Mouse (Mus musculus) kidney, postnatal 0 days (tissue): ENCODE results near the gene Arhgef28. TPM values are rescaled to one million over a fixed set of nuclear protein-coding genes. Genes with fewer than 3 reads are reported as not detected.

ENCODE experiments used
- ATAC-seq: fragments of 200-750 bp; cut with Nextera tagmentation; replicated peaks from 2 replicates; pipeline ENCODE4 v1.8.0; 2017; ENCODE audit warnings: low read depth, moderate number of reproducible peaks, moderate TSS enrichment, moderate library complexity; ENCODE audit not compliant: low FRiP score
- DNase-seq: peaks from one replicate; pipeline ENCODE4 v3.0.0-alpha.2; 2016; ENCODE audit warnings: low spot score
- H3K27ac ChIP-seq: fragments of 300-500 bp; sonication (generic); 2 replicates; pipeline ENCODE4 v1.5.1; 2014; ENCODE audit warnings: mild to moderate bottlenecking
- H3K27me3 ChIP-seq: fragments of 300-500 bp; sonication (generic); 2 replicates; pipeline ENCODE4 v1.6.1; 2014; ENCODE audit warnings: low read length, mixed read lengths; ENCODE audit not compliant: insufficient read depth
- H3K36me3 ChIP-seq: fragments of 300-500 bp; sonication (generic); 2 replicates; pipeline ENCODE4 v1.6.1; 2014; ENCODE audit warnings: low read length, mixed read lengths; ENCODE audit not compliant: insufficient read depth
- H3K4me1 ChIP-seq: fragments of 300-500 bp; sonication (generic); replicated peaks from 2 replicates; pipeline ENCODE4 v1.6.1; 2014; ENCODE audit warnings: antibody characterized with exemption, low read length, mixed read lengths; ENCODE audit not compliant: insufficient read depth
- H3K4me2 ChIP-seq: fragments of 300-500 bp; sonication (generic); 2 replicates; pipeline ENCODE4 v1.6.1; 2014; ENCODE audit warnings: mild to moderate bottlenecking, low read length, moderate library complexity, mixed read lengths
- H3K4me3 ChIP-seq: fragments of 300-500 bp; sonication (generic); replicated peaks from 2 replicates; pipeline ENCODE4 v1.5.1; 2014; ENCODE audit warnings: low read depth, low read length
- H3K9ac ChIP-seq: fragments of 300-500 bp; sonication (generic); 2 replicates; pipeline ENCODE4 v1.6.1; 2014; ENCODE audit warnings: low read depth, low read length
- H3K9me3 ChIP-seq: fragments of 300-500 bp; sonication (generic); replicated peaks from 2 replicates; pipeline ENCODE4 v1.6.1; 2016; ENCODE audit warnings: low read length, inconsistent platforms, mixed read lengths
- CTCF ChIP-seq: IDR thresholded peaks from 2 replicates; pipeline ENCODE4 v1.5.1; 2016; ENCODE audit warnings: antibody characterized with exemption, low read depth, mild to moderate bottlenecking, moderate library complexity
- WGBS: fragments of 180-500 bp; shearing (Covaris S2); extraction: QIAGEN DNeasy Blood & Tissue Kit; methylation state at CpG from one replicate; pipeline ENCODE4 v1.1.7; 2014; 5-methylcytosine and 5-hydroxymethylcytosine counted together
- polyA plus RNA-seq: library from polyadenylated mRNA; unstranded; fragments of >200 nt; fragmentation: Nextera tagmentation; extraction: Ambion mirVana; gene quantifications from 2 replicates; pipeline ENCODE4 v1.2.1, GENCODE M21; 2015

The Arhgef28 gene
- polyA plus RNA-seq, 1 experiment from 2014 or later, result 58.3 TPM

GRCm38 (mm10) chr13:97953526-97953925, 252.7 kb downstream of the Arhgef28 start:
- peaks cover 24% of the 10 kb centered on the region; the same call in 1 of the 2 replicates for H3K36me3 ChIP-seq
- ATAC-seq (no peak), DNase-seq (no peak)
- no peaks in the 10 kb centered on the region for H3K27me3 ChIP-seq
- no peaks in the 10 kb centered on the region for H3K9me3 ChIP-seq
- WGBS, result 89% methylated on average over 19 of the region's 19 CpGs
- no peak overlapping the region for H3K9ac ChIP-seq
- TF ChIP-seq CTCF, result no peak
- H3K4me2 ChIP-seq, result no peak overlapping the region
- no peak overlapping the region for H3K4me3 ChIP-seq
- no peaks in the 10 kb centered on the region for H3K4me1 ChIP-seq
- H3K27ac ChIP-seq, result no peak overlapping the region

GRCm38 (mm10) chr13:97948856-97949255, 257.4 kb downstream of the Arhgef28 start:
- H3K4me2 ChIP-seq, result no peak overlapping the region
- H3K27me3 ChIP-seq, result no peaks in the 10 kb centered on the region
- H3K27ac ChIP-seq, result no peak overlapping the region
- no peak overlapping the region for H3K9ac ChIP-seq
- no peak for ATAC-seq
- H3K4me3 ChIP-seq, result no peak overlapping the region
- peaks cover 42% of the 10 kb centered on the region for H3K36me3 ChIP-seq
- H3K9me3 ChIP-seq, result no peaks in the 10 kb centered on the region
- WGBS, result 92% methylated on average over 6 of the region's 6 CpGs
- no peaks in the 10 kb centered on the region for H3K4me1 ChIP-seq
- no peak for DNase-seq
- no peak for TF ChIP-seq CTCF

- DNase-seq (no peak), ATAC-seq (no peak)
- Histone ChIP-seq H3K9me3 (no peaks in the 10 kb centered on the region), H3K27me3 (no peaks in the 10 kb centered on the region), H3K4me3 (no peak overlapping the region), H3K9ac (no peak overlapping the region), H3K4me1 (no peaks in the 10 kb centered on the region), H3K36me3 (peaks cover 36% of the 10 kb centered on the region), H3K27ac (no peak overlapping the region), H3K4me2 (no peak overlapping the region)
- TF ChIP-seq CTCF, result no peak
- WGBS, result 76% methylated on average over 3 of the region's 3 CpGs
Measured at GRCm38 (mm10) chr13:97947598-97947997, 258.6 kb downstream of the Arhgef28 start.

GRCm38 (mm10) chr13:97946422-97946821, 259.8 kb downstream of the Arhgef28 start:
- no peak overlapping the region for H3K9ac ChIP-seq
- no peak for TF ChIP-seq CTCF
- WGBS, result 76% methylated on average over 7 of the region's 7 CpGs
- no peaks in the 10 kb centered on the region for H3K27me3 ChIP-seq
- no peak overlapping the region for H3K4me3 ChIP-seq
- peaks cover 28% of the 10 kb centered on the region for H3K36me3 ChIP-seq
- DNase-seq (no peak), ATAC-seq (no peak)
- H3K4me1 ChIP-seq, result no peaks in the 10 kb centered on the region
- H3K4me2 ChIP-seq, result no peak overlapping the region
- no peak overlapping the region for H3K27ac ChIP-seq
- no peaks in the 10 kb centered on the region for H3K9me3 ChIP-seq

- no peak for DNase-seq
- H3K9ac ChIP-seq, result no peak overlapping the region
- no peak for ATAC-seq
- no peak overlapping the region for H3K27ac ChIP-seq
- no peak for TF ChIP-seq CTCF
- H3K4me1 ChIP-seq, result no peaks in the 10 kb centered on the region
- WGBS, result 80% methylated on average over 13 of the region's 13 CpGs
- H3K27me3 ChIP-seq, result no peaks in the 10 kb centered on the region
- no peak overlapping the region for H3K4me2 ChIP-seq
- peaks cover 18% of the 10 kb centered on the region for H3K36me3 ChIP-seq
- H3K4me3 ChIP-seq, result no peak overlapping the region
- H3K9me3 ChIP-seq, result no peaks in the 10 kb centered on the region
Measured at GRCm38 (mm10) chr13:97941909-97942680, 264.1 kb downstream of the Arhgef28 start.

- Histone ChIP-seq H3K9me3 (no peaks in the 10 kb centered on the region), H3K9ac (no peak overlapping the region), H3K4me1 (no peaks in the 10 kb centered on the region), H3K4me3 (no peak overlapping the region), H3K27me3 (no peaks in the 10 kb centered on the region), H3K36me3 (peaks cover 18% of the 10 kb centered on the region), H3K27ac (no peak overlapping the region), H3K4me2 (no peak overlapping the region)
- no peak for TF ChIP-seq CTCF
- no peak for DNase-seq
- WGBS, result 75% methylated on average over 6 of the region's 6 CpGs
- no peak for ATAC-seq
Measured at GRCm38 (mm10) chr13:97941099-97941498, 265.1 kb downstream of the Arhgef28 start.
